Mouse (Mus musculus): ENCODE results near the gene Nr4a1. TPM values are rescaled to one million over a fixed set of nuclear protein-coding genes. Genes with fewer than 3 reads are reported as not detected.

Gene Nr4a1
- polyA plus RNA-seq, 1 experiment = 0.16 TPM

GRCm38 (mm10) chr15:101298550-101298949 is 44.5 kb downstream of the Nr4a1 start:
- H3K4me3 ChIP-seq (replicated peaks) = no peak overlapping the region
- no peaks in the 10 kb centered on the region for H3K36me3 ChIP-seq (ENCODE audit: control insufficient read depth)
- peaks cover 9% of the 10 kb centered on the region for H3K4me1 ChIP-seq (ENCODE audit: control insufficient read depth)
- peaks cover 3% of the 10 kb centered on the region for H3K9me3 ChIP-seq (ENCODE audit: control insufficient read depth, low read length)
- H3K27me3 ChIP-seq (ENCODE audit: control insufficient read depth) = no peaks in the 10 kb centered on the region
- TF ChIP-seq GATA1 (IDR thresholded peaks at IDR 0.05; ENCODE audit: low read length) (no peak), TAL1 (IDR thresholded peaks at IDR 0.05; ENCODE audit: low read length) (no peak)

GRCm38 (mm10) chr15:101299480-101299960 is 45.5 kb downstream of the Nr4a1 start:
- H3K4me1 ChIP-seq (ENCODE audit: control insufficient read depth) = peaks cover 9% of the 10 kb centered on the region
- no peak for TF ChIP-seq GATA1 (IDR thresholded peaks at IDR 0.05; ENCODE audit: low read length)
- no peak for TF ChIP-seq TAL1 (IDR thresholded peaks at IDR 0.05; ENCODE audit: low read length)
- H3K9me3 ChIP-seq (ENCODE audit: control insufficient read depth, low read length) = peaks cover 3% of the 10 kb centered on the region
- no peak overlapping the region for H3K4me3 ChIP-seq (replicated peaks)
- no peaks in the 10 kb centered on the region for H3K36me3 ChIP-seq (ENCODE audit: control insufficient read depth)
- no peaks in the 10 kb centered on the region for H3K27me3 ChIP-seq (ENCODE audit: control insufficient read depth)

- Histone ChIP-seq H3K4me1 (ENCODE audit: control insufficient read depth) (peaks cover 9% of the 10 kb centered on the region), H3K9me3 (ENCODE audit: control insufficient read depth, low read length) (peaks cover 3% of the 10 kb centered on the region), H3K4me3 (replicated peaks) (no peak overlapping the region), H3K36me3 (ENCODE audit: control insufficient read depth) (no peaks in the 10 kb centered on the region), H3K27me3 (ENCODE audit: control insufficient read depth) (no peaks in the 10 kb centered on the region)
- no peak for TF ChIP-seq GATA1 (IDR thresholded peaks at IDR 0.05; ENCODE audit: low read length)
- no peak for TF ChIP-seq TAL1 (IDR thresholded peaks at IDR 0.05; ENCODE audit: low read length)
These were observed 46.1 kb downstream of the Nr4a1 start for GRCm38 (mm10) chr15:101300128-101300527.

GRCm38 (mm10) chr15:101302201-101302600 is 48.1 kb downstream of the Nr4a1 start:
- no peaks in the 10 kb centered on the region for H3K27me3 ChIP-seq (ENCODE audit: control insufficient read depth)
- no peak overlapping the region for H3K4me3 ChIP-seq (replicated peaks)
- H3K9me3 ChIP-seq (ENCODE audit: control insufficient read depth, low read length) = peaks cover 3% of the 10 kb centered on the region
- TF ChIP-seq GATA1 (IDR thresholded peaks at IDR 0.05; ENCODE audit: low read length) (no peak), TAL1 (IDR thresholded peaks at IDR 0.05; ENCODE audit: low read length) (no peak)
- no peaks in the 10 kb centered on the region for H3K36me3 ChIP-seq (ENCODE audit: control insufficient read depth)
- H3K4me1 ChIP-seq (ENCODE audit: control insufficient read depth) = peaks cover 9% of the 10 kb centered on the region

GRCm38 (mm10) chr15:101303830-101304229 is 49.8 kb downstream of the Nr4a1 start:
- TF ChIP-seq TAL1 (IDR thresholded peaks at IDR 0.05; ENCODE audit: low read length) (no peak), GATA1 (IDR thresholded peaks at IDR 0.05; ENCODE audit: low read length) (no peak)
- Histone ChIP-seq H3K4me3 (replicated peaks) (no peak overlapping the region), H3K9me3 (ENCODE audit: control insufficient read depth, low read length) (peaks cover 3% of the 10 kb centered on the region), H3K36me3 (ENCODE audit: control insufficient read depth) (no peaks in the 10 kb centered on the region), H3K27me3 (ENCODE audit: control insufficient read depth) (no peaks in the 10 kb centered on the region), H3K4me1 (ENCODE audit: control insufficient read depth) (peaks cover 9% of the 10 kb centered on the region)

- Histone ChIP-seq H3K27me3 (ENCODE audit: control insufficient read depth) (no peaks in the 10 kb centered on the region), H3K4me1 (ENCODE audit: control insufficient read depth) (no peaks in the 10 kb centered on the region), H3K36me3 (ENCODE audit: control insufficient read depth) (no peaks in the 10 kb centered on the region), H3K9me3 (ENCODE audit: control insufficient read depth, low read length) (peaks cover 3% of the 10 kb centered on the region), H3K4me3 (replicated peaks) (no peak overlapping the region)
- no peak for TF ChIP-seq GATA1 (IDR thresholded peaks at IDR 0.05; ENCODE audit: low read length)
- TF ChIP-seq TAL1 (IDR thresholded peaks at IDR 0.05; ENCODE audit: low read length) = no peak
These were observed 52.4 kb downstream of the Nr4a1 start for GRCm38 (mm10) chr15:101306459-101306858.

- Histone ChIP-seq H3K4me3 (replicated peaks) (no peak overlapping the region), H3K9me3 (ENCODE audit: control insufficient read depth, low read length) (no peaks in the 10 kb centered on the region), H3K36me3 (ENCODE audit: control insufficient read depth) (no peaks in the 10 kb centered on the region), H3K27me3 (ENCODE audit: control insufficient read depth) (no peaks in the 10 kb centered on the region), H3K4me1 (ENCODE audit: control insufficient read depth) (no peaks in the 10 kb centered on the region)
- TF ChIP-seq TAL1 (IDR thresholded peaks at IDR 0.05; ENCODE audit: low read length) (no peak), GATA1 (IDR thresholded peaks at IDR 0.05; ENCODE audit: low read length) (no peak)
These were observed 54.6 kb downstream of the Nr4a1 start for GRCm38 (mm10) chr15:101308440-101309348.

- no peak for TF ChIP-seq TAL1 (IDR thresholded peaks at IDR 0.05; ENCODE audit: low read length)
- TF ChIP-seq GATA1 (IDR thresholded peaks at IDR 0.05; ENCODE audit: low read length) = no peak
- Histone ChIP-seq H3K9me3 (ENCODE audit: control insufficient read depth, low read length) (no peaks in the 10 kb centered on the region), H3K27me3 (ENCODE audit: control insufficient read depth) (no peaks in the 10 kb centered on the region), H3K4me3 (replicated peaks) (no peak overlapping the region), H3K36me3 (ENCODE audit: control insufficient read depth) (no peaks in the 10 kb centered on the region), H3K4me1 (ENCODE audit: control insufficient read depth) (no peaks in the 10 kb centered on the region)
These were observed 55.4 kb downstream of the Nr4a1 start for GRCm38 (mm10) chr15:101309493-101309892.

- Histone ChIP-seq H3K4me1 (ENCODE audit: control insufficient read depth) (peaks cover 5% of the 10 kb centered on the region; the same call in 1 of the 2 replicates), H3K27me3 (ENCODE audit: control insufficient read depth) (no peaks in the 10 kb centered on the region), H3K9me3 (ENCODE audit: control insufficient read depth, low read length) (peaks cover 2% of the 10 kb centered on the region; the same call in 1 of the 2 replicates)
These were observed 57.2 kb downstream of the Nr4a1 start for GRCm38 (mm10) chr15:101311087-101311770.

More at GRCm38 (mm10) chr15:101311087-101311770, 57.2 kb downstream of the Nr4a1 start:
- Histone ChIP-seq H3K4me3 (replicated peaks) (no peak overlapping the region), H3K36me3 (ENCODE audit: control insufficient read depth) (no peaks in the 10 kb centered on the region)
- TF ChIP-seq GATA1 (IDR thresholded peaks at IDR 0.05; ENCODE audit: low read length) (no peak), TAL1 (IDR thresholded peaks at IDR 0.05; ENCODE audit: low read length) (no peak)

Measured in erythroblast, embryonic 14.5 days (primary cell).